Mouse (Mus musculus): ENCODE measurements around the gene Nisch. TPM values are rescaled to one million over a fixed set of nuclear protein-coding genes. Genes with fewer than 3 reads are reported as not detected.

Nisch gene
- polyA plus RNA-seq, 1 experiment from 2014 or later: 87.7 TPM

- Histone ChIP-seq H3K4me3 (ENCODE audit: low read depth, low read length) (no peak overlapping the region), H3K4me1 (replicated peaks; ENCODE audit: control insufficient read depth, insufficient read depth) (no peaks in the 10 kb centered on the region), H3K27me3 (ENCODE audit: control insufficient read depth, insufficient read depth, low read length) (no peaks in the 10 kb centered on the region), H3K4me2 (replicated peaks; ENCODE audit: low read depth) (no peak overlapping the region), H3K27ac (replicated peaks) (no peak overlapping the region), H3K9me3 (ENCODE audit: control insufficient read depth, low read length) (no peaks in the 10 kb centered on the region), H3K9ac (ENCODE audit: low read length) (no peak overlapping the region), H3K36me3 (ENCODE audit: control insufficient read depth, insufficient read depth, low read length) (no peaks in the 10 kb centered on the region)
- WGBS: 42% methylated on average over 3 of the region's 3 CpGs
- TF ChIP-seq CTCF (IDR thresholded peaks at IDR 0.05; ENCODE audit: low read depth) (no peak), EP300 (optimal IDR thresholded peaks at IDR 0.05) (no peak)
- ATAC-seq (ENCODE audit: low FRiP score, low TSS enrichment) (no peak), DNase-seq (ENCODE audit: low spot score) (no peak)
Measured at GRCm38 (mm10) chr14:31212499-31212898, 4.2 kb downstream of the Nisch start.

DNA sequence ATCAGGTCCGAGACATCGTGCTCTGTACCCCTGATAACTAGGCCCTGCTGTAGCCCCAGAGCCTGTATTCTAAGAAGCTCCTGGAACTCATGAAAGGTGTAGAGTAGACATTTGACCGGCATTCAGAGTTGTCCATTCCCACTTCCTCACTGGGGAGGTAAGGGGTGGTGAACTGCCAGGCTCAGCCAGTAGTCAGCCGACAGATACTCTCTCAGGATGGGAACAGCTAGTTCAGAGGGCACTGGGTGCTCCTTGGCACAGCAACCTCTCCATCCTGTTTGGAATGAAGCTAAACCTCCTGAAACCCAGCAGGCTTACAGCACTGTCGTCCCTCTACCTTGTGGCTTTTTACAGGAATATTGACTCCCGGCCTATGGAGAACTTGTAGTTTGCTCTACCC is 4.9 kb downstream of the Nisch start:
- DNase-seq (ENCODE audit: low spot score): no peak
- H3K27me3 ChIP-seq (ENCODE audit: control insufficient read depth, insufficient read depth, low read length): no peaks in the 10 kb centered on the region
- H3K4me3 ChIP-seq (ENCODE audit: low read depth, low read length): no peak overlapping the region
- no peaks in the 10 kb centered on the region for H3K36me3 ChIP-seq (ENCODE audit: control insufficient read depth, insufficient read depth, low read length)
- H3K4me2 ChIP-seq (replicated peaks; ENCODE audit: low read depth): no peak overlapping the region
- no peak overlapping the region for H3K9ac ChIP-seq (ENCODE audit: low read length)
- H3K4me1 ChIP-seq (replicated peaks; ENCODE audit: control insufficient read depth, insufficient read depth): no peaks in the 10 kb centered on the region
- H3K9me3 ChIP-seq (ENCODE audit: control insufficient read depth, low read length): no peaks in the 10 kb centered on the region
- TF ChIP-seq CTCF (IDR thresholded peaks at IDR 0.05; ENCODE audit: low read depth) (no peak), EP300 (optimal IDR thresholded peaks at IDR 0.05) (no peak)
- ATAC-seq (ENCODE audit: low FRiP score, low TSS enrichment): no peak
- WGBS: 90% methylated on average over 6 of the region's 6 CpGs
- no peak overlapping the region for H3K27ac ChIP-seq (replicated peaks)

- Histone ChIP-seq H3K27me3 (ENCODE audit: control insufficient read depth, insufficient read depth, low read length) (no peaks in the 10 kb centered on the region), H3K4me2 (replicated peaks; ENCODE audit: low read depth) (no peak overlapping the region), H3K9ac (ENCODE audit: low read length) (no peak overlapping the region), H3K4me3 (ENCODE audit: low read depth, low read length) (no peak overlapping the region), H3K36me3 (ENCODE audit: control insufficient read depth, insufficient read depth, low read length) (no peaks in the 10 kb centered on the region; the same call in 1 of the 2 replicates), H3K4me1 (replicated peaks; ENCODE audit: control insufficient read depth, insufficient read depth) (no peaks in the 10 kb centered on the region; the same call in 1 of the 2 replicates), H3K9me3 (ENCODE audit: control insufficient read depth, low read length) (no peaks in the 10 kb centered on the region), H3K27ac (replicated peaks) (no peak overlapping the region)
- WGBS: 77% methylated on average over 4 of the region's 4 CpGs
- no peak for DNase-seq (ENCODE audit: low spot score)
- ATAC-seq (ENCODE audit: low FRiP score, low TSS enrichment): no peak
- no peak for TF ChIP-seq CTCF (IDR thresholded peaks at IDR 0.05; ENCODE audit: low read depth)
- no peak for TF ChIP-seq EP300 (optimal IDR thresholded peaks at IDR 0.05)
Measured at GRCm38 (mm10) chr14:31209133-31209557, 7.6 kb downstream of the Nisch start.

GRCm38 (mm10) chr14:31208084-31208483 is 8.7 kb downstream of the Nisch start, which contains the start of gene Tnnc1:
Gene Tnnc1, plus strand, starts transcription at chr14:31208312.
- no peak within 1 kb of the TSS for H3K27ac ChIP-seq (replicated peaks)
- H3K9me3 ChIP-seq (ENCODE audit: control insufficient read depth, low read length): no peaks in the 10 kb centered on the region
- DNase-seq (ENCODE audit: low spot score) (no peak), ATAC-seq (ENCODE audit: low FRiP score, low TSS enrichment) (no peak)
- no peaks in the 10 kb centered on the region; the same call in 1 of the 2 replicates for H3K4me1 ChIP-seq (replicated peaks; ENCODE audit: control insufficient read depth, insufficient read depth)
- H3K4me2 ChIP-seq (replicated peaks; ENCODE audit: low read depth): no peak within 1 kb of the TSS
- no peak for TF ChIP-seq EP300 (optimal IDR thresholded peaks at IDR 0.05)
- no peak for TF ChIP-seq CTCF (IDR thresholded peaks at IDR 0.05; ENCODE audit: low read depth)
- 60% methylated on average over 2 of the region's 2 CpGs for WGBS
- peaks cover 9% of the 10 kb centered on the region; the same call in 1 of the 2 replicates for H3K36me3 ChIP-seq (ENCODE audit: control insufficient read depth, insufficient read depth, low read length)
- no peak within 1 kb of the TSS for H3K4me3 ChIP-seq (ENCODE audit: low read depth, low read length)
- H3K27me3 ChIP-seq (ENCODE audit: control insufficient read depth, insufficient read depth, low read length): no peaks in the 10 kb centered on the region
- H3K9ac ChIP-seq (ENCODE audit: low read length): no peak within 1 kb of the TSS

GRCm38 (mm10) chr14:31207070-31207830 is 9.5 kb downstream of the Nisch start:
- H3K9ac ChIP-seq (ENCODE audit: low read length): peak overlapping the region; percentile 94
- ATAC-seq (ENCODE audit: low FRiP score, low TSS enrichment): 0 out of 2 replicates have a peak, but pooled peaks have one; percentile 7
- H3K4me2 ChIP-seq (replicated peaks; ENCODE audit: low read depth): peak overlapping the region; percentile 75
- peaks cover 15% of the 10 kb centered on the region for H3K36me3 ChIP-seq (ENCODE audit: control insufficient read depth, insufficient read depth, low read length)
- no peaks in the 10 kb centered on the region for H3K9me3 ChIP-seq (ENCODE audit: control insufficient read depth, low read length)
- no peak for DNase-seq (ENCODE audit: low spot score)
- peak overlapping the region; percentile 92 for H3K27ac ChIP-seq (replicated peaks)
- H3K4me3 ChIP-seq (ENCODE audit: low read depth, low read length): peak overlapping the region; percentile 78
- TF ChIP-seq EP300 (optimal IDR thresholded peaks at IDR 0.05) (no peak), CTCF (IDR thresholded peaks at IDR 0.05; ENCODE audit: low read depth) (no peak)
- no peaks in the 10 kb centered on the region; the same call in 1 of the 2 replicates for H3K4me1 ChIP-seq (replicated peaks; ENCODE audit: control insufficient read depth, insufficient read depth)
- WGBS: 75% methylated on average over 13 of the region's 13 CpGs
- H3K27me3 ChIP-seq (ENCODE audit: control insufficient read depth, insufficient read depth, low read length): no peaks in the 10 kb centered on the region

DNA sequence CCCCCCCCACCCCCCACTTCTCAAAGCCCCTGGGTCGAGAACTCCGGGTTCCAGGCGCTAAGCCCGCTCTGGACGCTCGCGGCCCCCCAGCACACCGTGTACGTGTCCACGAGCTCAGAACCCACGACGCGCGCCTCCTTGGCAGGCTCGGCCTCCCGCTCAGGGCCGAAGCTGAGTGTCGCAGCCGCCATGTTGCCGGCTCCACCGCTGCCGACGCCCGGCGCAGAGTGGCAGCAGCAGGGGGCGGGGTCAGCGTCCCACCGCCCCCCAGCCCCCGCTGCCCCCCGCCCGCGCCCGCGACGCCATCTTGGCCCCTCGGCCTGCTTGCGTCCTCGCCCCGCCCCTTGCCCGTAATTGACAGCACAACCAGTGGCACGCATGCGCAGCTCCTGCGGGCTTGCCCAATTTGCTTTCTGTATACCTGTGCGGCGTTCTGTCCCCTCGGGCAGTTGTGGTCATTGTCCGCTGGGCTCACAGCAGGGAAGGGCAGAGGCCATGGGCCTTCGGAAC is 10.2 kb downstream of the Nisch start:
- under 1% methylated on average over 48 of the region's 48 CpGs for WGBS
- Histone ChIP-seq H3K9ac (ENCODE audit: low read length) (peak overlapping the region; percentile 94), H3K27me3 (ENCODE audit: control insufficient read depth, insufficient read depth, low read length) (no peaks in the 10 kb centered on the region), H3K4me2 (replicated peaks; ENCODE audit: low read depth) (peak overlapping the region; percentile 75), H3K27ac (replicated peaks) (peak overlapping the region; percentile 92), H3K4me1 (replicated peaks; ENCODE audit: control insufficient read depth, insufficient read depth) (no peaks in the 10 kb centered on the region; the same call in 1 of the 2 replicates), H3K36me3 (ENCODE audit: control insufficient read depth, insufficient read depth, low read length) (peaks cover 22% of the 10 kb centered on the region), H3K9me3 (ENCODE audit: control insufficient read depth, low read length) (no peaks in the 10 kb centered on the region), H3K4me3 (ENCODE audit: low read depth, low read length) (peak overlapping the region; percentile 78)
- DNase-seq (ENCODE audit: low spot score) (peak; percentile 96), ATAC-seq (ENCODE audit: low FRiP score, low TSS enrichment) (peak; percentile 81)
- TF ChIP-seq CTCF (IDR thresholded peaks at IDR 0.05; ENCODE audit: low read depth): peak; percentile 9; the same call in 1 of the 2 replicates
- no peak for TF ChIP-seq EP300 (optimal IDR thresholded peaks at IDR 0.05)
